Mouse (Mus musculus) MEL (cell line): ENCODE measurements around the gene Plagl2.
A peak's percentile ranks its signal among the peaks of the same experiment; 100 is the strongest.

Experiments used
- BHLHE40 ChIP-seq: IDR thresholded peaks from 2 replicates; pipeline ENCODE4 v1.6.1; 2012; ENCODE audit warnings: low read depth, mild to moderate bottlenecking, inconsistent platforms, low read length, improper control_type of control experiment, borderline replicate concordance
- CTCF ChIP-seq, 3 experiments: IDR thresholded peaks in 2 of 3; conservative IDR thresholded peaks in 1 of 3; 2 replicates each; pipeline ENCODE4 v1.5.1; 2011 to 2012; ENCODE audit warnings: low read length in 3 of 3, low read depth in 2 of 3, mild to moderate bottlenecking in 2 of 3, improper control_type of control experiment in 1 of 3, inconsistent platforms in 1 of 3, mixed read lengths in 1 of 3, moderate library complexity in 1 of 3; ENCODE audit not compliant: control insufficient read depth in 1 of 3, insufficient read depth in 1 of 3, poor library complexity in 1 of 3, severe bottlenecking in 1 of 3
- E2F4 ChIP-seq: IDR thresholded peaks from 2 replicates; pipeline ENCODE4 v1.6.1; 2011; ENCODE audit warnings: low read depth, low read length, improper control_type of control experiment, borderline replicate concordance
- ELF1 ChIP-seq: IDR thresholded peaks from 2 replicates; pipeline ENCODE4 v1.6.1; 2014; ENCODE audit warnings: low read depth, mild to moderate bottlenecking, inconsistent platforms, low read length, improper control_type of control experiment, moderate library complexity
- EP300 ChIP-seq, 2 experiments: IDR thresholded peaks; 2 replicates each; pipeline ENCODE4 v1.6.1; 2011; ENCODE audit warnings: improper control_type of control experiment in 2 of 2, low read length in 2 of 2, low read depth in 1 of 2, mild to moderate bottlenecking in 1 of 2
- JUND ChIP-seq: IDR thresholded peaks from 2 replicates; pipeline ENCODE4 v1.6.1; 2011; ENCODE audit warnings: low read depth, mild to moderate bottlenecking, improper control_type of control experiment, low read length
- MAX ChIP-seq: IDR thresholded peaks from 2 replicates; pipeline ENCODE4 v1.6.1; 2011; ENCODE audit warnings: low read length, improper control_type of control experiment
- POLR2A ChIP-seq, 2 experiments: IDR thresholded peaks; 2 replicates each; pipeline ENCODE4 v1.6.1; 2011 to 2012; ENCODE audit warnings: low read length in 2 of 2, mild to moderate bottlenecking in 2 of 2, control low read depth in 1 of 2, improper control_type of control experiment in 1 of 2, low read depth in 1 of 2, moderate library complexity in 1 of 2; ENCODE audit not compliant: control insufficient read depth in 1 of 2, insufficient read depth in 1 of 2, poor library complexity in 1 of 2
- POLR2AphosphoS2 ChIP-seq: IDR thresholded peaks from 2 replicates; pipeline ENCODE4 v1.6.1; 2011; ENCODE audit warnings: low read length, improper control_type of control experiment
- RAD21 ChIP-seq: IDR thresholded peaks from 2 replicates; pipeline ENCODE4 v1.6.1; 2011; ENCODE audit warnings: mild to moderate bottlenecking, low read depth, low read length, improper control_type of control experiment
- RCOR1 ChIP-seq: IDR thresholded peaks from 2 replicates; pipeline ENCODE4 v1.6.1; 2012; ENCODE audit warnings: low read depth, mild to moderate bottlenecking, inconsistent platforms, low read length, improper control_type of control experiment
- TBP ChIP-seq: IDR thresholded peaks from 2 replicates; pipeline ENCODE4 v1.8.0; 2011; ENCODE audit warnings: low read depth, low read length, improper control_type of control experiment
- ZMIZ1 ChIP-seq: IDR thresholded peaks from 2 replicates; pipeline ENCODE4 v1.6.1; 2012; ENCODE audit warnings: low read depth, mild to moderate bottlenecking, inconsistent platforms, low read length, improper control_type of control experiment, moderate library complexity

DNA sequence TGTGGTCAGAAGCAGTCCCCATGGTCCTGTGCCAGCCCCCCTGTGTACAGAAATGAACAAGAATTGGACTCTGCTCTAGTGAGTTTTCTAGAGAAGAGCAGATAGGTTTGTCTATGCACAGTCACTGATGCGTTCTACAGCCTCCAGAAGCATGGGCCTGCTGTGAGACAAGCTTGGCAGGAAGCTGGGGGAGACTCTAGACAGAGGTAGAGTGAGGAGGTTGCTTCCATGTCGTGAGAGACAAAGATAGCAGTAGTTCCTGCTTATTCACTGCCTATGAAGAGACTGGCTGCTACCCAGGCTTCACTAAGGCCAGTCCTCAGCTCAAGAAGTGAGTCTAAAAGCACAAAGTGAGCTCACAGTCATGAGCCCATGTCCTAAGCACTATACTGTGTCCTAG lies 50.0 kb downstream of the Plagl2 start:
- TF ChIP-seq CTCF (IDR thresholded peaks at IDR 0.05 in 2 of 3, conservative IDR thresholded peaks at IDR 0.05 in 1 of 3; ENCODE audit: control insufficient read depth in 1 of 3, insufficient read depth in 1 of 3, low read depth in 2 of 3, low read length in 3 of 3, poor library complexity in 1 of 3, severe bottlenecking in 1 of 3) = no peak
- 0 out of 2 replicates have a peak, but pooled peaks have one; percentile 40 for TF ChIP-seq BHLHE40
- TF ChIP-seq POLR2A (IDR thresholded peaks at IDR 0.05; ENCODE audit: control insufficient read depth in 1 of 2, insufficient read depth in 1 of 2, low read depth in 1 of 2, low read length in 2 of 2, poor library complexity in 1 of 2) = 0 out of 4 replicates have a peak, but pooled peaks of 1 of the 2 experiments have one; percentile 26
- peak; percentile 14; the same call in 1 of the 2 replicates for TF ChIP-seq RCOR1
- peak; percentile 86 for TF ChIP-seq TBP
- TF ChIP-seq POLR2AphosphoS2 = no peak
- TF ChIP-seq E2F4 = no peak
- no peak for TF ChIP-seq ZMIZ1
- TF ChIP-seq EP300 (IDR thresholded peaks at IDR 0.05; ENCODE audit: low read depth in 1 of 2, low read length in 2 of 2) = peak; percentile 66 to 69; a peak in 3 of 4 replicates
- no peak for TF ChIP-seq RAD21
- peak; percentile 70; the same call in 1 of the 2 replicates for TF ChIP-seq ELF1
- no peak for TF ChIP-seq JUND
- TF ChIP-seq MAX = 0 out of 2 replicates have a peak, but pooled peaks have one; percentile 61
